Mouse (Mus musculus): Measurements from ENCODE around the gene Gm20604. TPM values are rescaled to one million over a fixed set of nuclear protein-coding genes. Genes with fewer than 3 reads are reported as not detected.
A peak's percentile ranks its signal among the peaks of the same experiment; 100 is the strongest.

Gm20604 gene
- total and polyA plus RNA-seq, 3 experiments = 4.4 to 17.6 (median 13.9) TPM

DNA sequence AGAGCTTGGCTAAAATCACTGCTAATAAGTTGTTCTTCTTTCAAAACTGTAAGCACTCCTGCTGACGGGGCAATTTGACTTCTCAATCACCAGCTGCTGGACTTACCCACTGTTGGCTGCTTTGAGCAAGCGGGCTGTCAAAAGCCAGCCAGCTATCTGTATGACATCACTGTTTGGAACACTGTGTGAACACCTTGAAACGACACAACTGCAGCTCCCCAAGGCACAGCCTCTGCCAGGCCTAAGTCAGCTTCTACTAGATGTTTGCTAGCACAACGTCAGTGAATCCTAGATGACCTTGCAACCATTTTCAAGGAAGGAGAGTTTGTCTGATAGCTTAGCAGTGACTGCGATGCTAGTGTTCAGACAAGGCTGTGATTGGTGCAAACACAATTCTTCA lies 19.4 kb downstream of the Gm20604 start:
- no peak for ATAC-seq (ENCODE audit: extremely low read depth, insufficient number of reproducible peaks, low FRiP score, poor library complexity, severe bottlenecking)
- H3K4me1 ChIP-seq (ENCODE audit: insufficient read depth, low read depth, low read length) = peaks cover 18% of the 10 kb centered on the region

DNA sequence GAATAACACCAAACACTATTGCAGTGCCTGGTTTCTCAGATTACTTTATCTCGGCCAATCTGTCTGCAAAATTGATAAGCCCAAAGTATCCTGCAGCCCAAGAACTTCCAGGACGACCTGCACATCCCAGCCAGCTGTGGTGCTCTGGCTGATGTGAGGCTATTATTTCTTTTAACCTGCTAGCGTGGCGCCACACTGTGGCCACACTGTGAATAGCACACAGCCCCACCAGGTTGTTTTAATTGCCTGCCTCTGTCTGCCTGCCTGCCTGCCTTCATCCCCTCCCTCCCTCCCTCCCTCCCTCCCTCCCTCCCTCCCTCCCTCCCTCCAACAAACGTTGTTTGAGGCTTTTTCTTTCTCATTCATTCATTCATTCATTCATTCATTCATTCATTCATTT lies 25.1 kb downstream of the Gm20604 start:
- Histone ChIP-seq H3K4me1 (ENCODE audit: insufficient read depth, low read depth, low read length) (peaks cover 25% of the 10 kb centered on the region), H3K9me3 (replicated peaks) (no peaks in the 10 kb centered on the region), H3K27me3 (ENCODE audit: insufficient read depth, low read length) (no peaks in the 10 kb centered on the region), H3K36me3 (replicated peaks) (peaks cover 10% of the 10 kb centered on the region), H3K4me3 (ENCODE audit: low read depth, low read length) (no peak overlapping the region)
- ATAC-seq (ENCODE audit: extremely low read depth, insufficient number of reproducible peaks, low FRiP score, poor library complexity, severe bottlenecking) (peak; percentile 36), DNase-seq (ENCODE audit: low spot score) (peak; percentile 57)
- TF ChIP-seq GATA2 (IDR thresholded peaks at IDR 0.05; ENCODE audit: borderline replicate concordance, low read depth, low read length) (no peak), CTCF (IDR thresholded peaks at IDR 0.05; ENCODE audit: low read depth, low read length) (peak; percentile 88), GATA1 (IDR thresholded peaks at IDR 0.05; ENCODE audit: borderline replicate concordance, low read length) (no peak), POLR2AphosphoS5 (IDR thresholded peaks at IDR 0.05; ENCODE audit: insufficient replicate concordance, low read depth, low read length) (no peak)

More for the DNA sequence above, 19.4 kb downstream of the Gm20604 start:
- Histone ChIP-seq H3K36me3 (replicated peaks) (peaks cover 44% of the 10 kb centered on the region), H3K4me3 (ENCODE audit: low read depth, low read length) (no peak overlapping the region), H3K9me3 (replicated peaks) (no peaks in the 10 kb centered on the region), H3K27me3 (ENCODE audit: insufficient read depth, low read length) (no peaks in the 10 kb centered on the region)
- TF ChIP-seq CTCF (IDR thresholded peaks at IDR 0.05; ENCODE audit: low read depth, low read length) (no peak), GATA1 (IDR thresholded peaks at IDR 0.05; ENCODE audit: borderline replicate concordance, low read length) (no peak), TAL1 (conservative IDR thresholded peaks at IDR 0.05; ENCODE audit: low read depth, low read length) (no peak), GATA2 (IDR thresholded peaks at IDR 0.05; ENCODE audit: borderline replicate concordance, low read depth, low read length) (no peak), POLR2AphosphoS5 (IDR thresholded peaks at IDR 0.05; ENCODE audit: insufficient replicate concordance, low read depth, low read length) (no peak)
- DNase-seq (ENCODE audit: low spot score) = no peak

DNA sequence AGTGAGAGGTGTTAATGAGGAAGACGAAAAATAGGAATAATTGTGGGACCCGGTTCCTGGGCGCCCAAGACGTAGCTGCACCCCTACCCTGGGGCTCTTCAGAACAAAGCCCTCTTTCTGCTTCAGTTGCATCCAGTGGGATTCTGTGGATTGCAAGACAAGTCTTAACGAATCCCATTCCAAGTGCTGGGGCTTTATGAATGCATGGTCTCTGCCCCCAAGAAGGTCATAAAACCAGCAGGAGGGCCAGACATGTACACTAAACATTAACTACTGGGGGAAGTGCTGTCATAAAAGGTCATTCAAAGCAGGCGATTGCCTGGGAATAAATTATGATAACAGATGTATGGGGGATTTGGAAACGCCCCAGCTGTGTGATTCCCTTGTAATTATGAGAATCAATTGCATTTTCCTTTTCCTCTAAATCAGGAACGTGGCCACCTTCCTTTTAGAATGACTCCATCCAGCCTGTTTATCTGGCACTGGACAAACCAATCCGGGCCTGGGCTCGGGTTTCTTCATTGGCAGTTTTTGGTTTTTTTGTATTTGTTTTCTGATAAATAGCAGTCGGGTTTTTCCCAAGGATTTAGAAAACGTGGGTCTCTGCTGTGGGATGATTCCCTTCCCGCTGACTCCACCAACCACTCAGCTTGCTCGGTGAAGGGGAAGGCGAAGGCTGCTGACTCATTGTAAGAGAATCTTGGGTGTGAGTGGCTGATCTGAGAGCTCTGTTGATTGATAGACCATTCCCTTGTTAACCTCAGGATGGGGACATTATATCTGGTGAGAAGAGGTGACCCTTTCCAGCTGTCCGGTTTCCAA lies 27.5 kb downstream of the Gm20604 start:
- TF ChIP-seq GATA1 (IDR thresholded peaks at IDR 0.05; ENCODE audit: borderline replicate concordance, low read length) (no peak), TAL1 (conservative IDR thresholded peaks at IDR 0.05; ENCODE audit: low read depth, low read length) (no peak), POLR2AphosphoS5 (IDR thresholded peaks at IDR 0.05; ENCODE audit: insufficient replicate concordance, low read depth, low read length) (no peak), GATA2 (IDR thresholded peaks at IDR 0.05; ENCODE audit: borderline replicate concordance, low read depth, low read length) (no peak), CTCF (IDR thresholded peaks at IDR 0.05; ENCODE audit: low read depth, low read length) (no peak)
- DNase-seq (ENCODE audit: low spot score) = no peak
- peaks cover 5% of the 10 kb centered on the region for H3K36me3 ChIP-seq (replicated peaks)
- no peaks in the 10 kb centered on the region; the same call in 1 of the 2 replicates for H3K27me3 ChIP-seq (ENCODE audit: insufficient read depth, low read length)
- peaks cover 25% of the 10 kb centered on the region for H3K4me1 ChIP-seq (ENCODE audit: insufficient read depth, low read depth, low read length)
- H3K4me3 ChIP-seq (ENCODE audit: low read depth, low read length) = no peak overlapping the region; the same call in 1 of the 2 replicates
- ATAC-seq (ENCODE audit: extremely low read depth, insufficient number of reproducible peaks, low FRiP score, poor library complexity, severe bottlenecking) = no peak
- H3K9me3 ChIP-seq (replicated peaks) = no peaks in the 10 kb centered on the region

DNA sequence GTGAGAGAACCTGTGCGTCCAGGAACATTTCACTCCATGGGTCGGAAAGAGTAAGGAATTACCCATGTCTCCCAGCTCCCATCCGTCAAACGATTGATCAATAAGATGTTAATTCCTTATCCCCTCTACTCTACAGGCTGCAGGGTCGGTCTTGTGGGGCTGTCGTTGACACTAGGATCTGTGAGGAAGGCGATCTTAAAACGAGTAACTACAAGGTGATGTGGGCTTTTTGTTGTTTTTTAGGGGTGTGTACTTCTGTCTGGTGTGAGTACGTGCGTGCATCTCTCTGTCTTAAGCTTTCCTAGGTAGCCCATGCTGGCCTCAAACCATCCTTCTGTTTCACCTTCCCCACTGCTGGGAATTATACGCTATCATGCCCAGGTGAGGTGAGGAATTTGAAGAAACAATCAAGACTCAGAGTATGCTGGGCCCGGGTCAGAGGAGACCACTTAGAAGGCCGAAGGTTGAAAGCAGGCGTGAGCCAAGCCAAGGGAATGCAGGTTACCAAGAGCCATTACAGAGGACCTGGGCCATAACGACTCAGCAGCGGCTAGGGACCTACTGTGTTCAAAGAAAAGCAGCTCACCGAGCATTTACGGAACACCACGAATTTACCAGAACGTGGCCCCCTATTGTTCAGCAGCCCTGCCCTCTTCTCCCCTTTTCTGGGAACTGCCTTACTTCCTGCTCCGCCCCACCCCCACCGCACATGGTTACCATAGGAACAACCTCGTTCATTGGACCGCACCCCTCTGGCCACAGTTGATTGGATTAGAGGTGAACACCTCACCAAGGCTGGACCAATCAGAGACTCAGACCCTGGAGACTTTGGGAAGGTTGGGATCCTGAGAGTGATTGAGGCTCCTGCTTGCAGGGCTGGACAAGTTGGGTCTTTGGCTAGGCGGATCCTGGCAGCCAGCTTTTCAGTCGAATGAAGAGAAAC lies 28.3 kb downstream of the Gm20604 start:
- H3K36me3 ChIP-seq (replicated peaks) = peaks cover 5% of the 10 kb centered on the region
- no peaks in the 10 kb centered on the region for H3K9me3 ChIP-seq (replicated peaks)
- peaks cover 30% of the 10 kb centered on the region for H3K4me1 ChIP-seq (ENCODE audit: insufficient read depth, low read depth, low read length)
- no peaks in the 10 kb centered on the region; the same call in 1 of the 2 replicates for H3K27me3 ChIP-seq (ENCODE audit: insufficient read depth, low read length)
- no peak for DNase-seq (ENCODE audit: low spot score)
- peak; percentile 38; the same call in 1 of the 2 replicates for ATAC-seq (ENCODE audit: extremely low read depth, insufficient number of reproducible peaks, low FRiP score, poor library complexity, severe bottlenecking)
- TF ChIP-seq TAL1 (conservative IDR thresholded peaks at IDR 0.05; ENCODE audit: low read depth, low read length) = no peak
- TF ChIP-seq POLR2AphosphoS5 (IDR thresholded peaks at IDR 0.05; ENCODE audit: insufficient replicate concordance, low read depth, low read length) = no peak
- no peak for TF ChIP-seq GATA1 (IDR thresholded peaks at IDR 0.05; ENCODE audit: borderline replicate concordance, low read length)
- TF ChIP-seq CTCF (IDR thresholded peaks at IDR 0.05; ENCODE audit: low read depth, low read length) = no peak
- no peak for TF ChIP-seq GATA2 (IDR thresholded peaks at IDR 0.05; ENCODE audit: borderline replicate concordance, low read depth, low read length)
- H3K4me3 ChIP-seq (ENCODE audit: low read depth, low read length) = peak overlapping the region; percentile 5; the same call in 1 of the 2 replicates

DNA sequence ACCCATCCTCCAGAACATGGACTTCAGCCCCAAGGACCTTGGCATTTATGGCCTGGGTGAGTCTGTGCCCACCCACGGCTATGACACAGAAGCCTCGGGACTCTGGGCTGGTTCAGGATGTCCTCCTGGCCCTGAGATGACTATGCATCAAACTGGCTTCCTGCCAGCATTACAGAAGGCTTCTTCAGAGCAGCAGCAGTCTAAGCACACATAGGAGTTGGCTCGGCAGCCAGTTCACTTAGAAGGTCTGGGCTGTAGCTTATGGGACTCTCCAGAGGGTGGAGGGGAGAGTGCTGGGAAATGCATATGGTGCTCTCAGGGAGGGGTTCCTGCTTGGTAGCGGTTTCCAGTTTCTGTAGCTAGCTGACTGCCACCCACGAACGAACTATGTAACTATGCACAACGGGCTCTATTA lies 32.7 kb downstream of the Gm20604 start:
- peaks cover 10% of the 10 kb centered on the region for H3K27me3 ChIP-seq (ENCODE audit: insufficient read depth, low read length)
- TF ChIP-seq GATA2 (IDR thresholded peaks at IDR 0.05; ENCODE audit: borderline replicate concordance, low read depth, low read length) (no peak), POLR2AphosphoS5 (IDR thresholded peaks at IDR 0.05; ENCODE audit: insufficient replicate concordance, low read depth, low read length) (no peak), CTCF (IDR thresholded peaks at IDR 0.05; ENCODE audit: low read depth, low read length) (no peak), TAL1 (conservative IDR thresholded peaks at IDR 0.05; ENCODE audit: low read depth, low read length) (no peak), GATA1 (IDR thresholded peaks at IDR 0.05; ENCODE audit: borderline replicate concordance, low read length) (no peak)
- peaks cover 19% of the 10 kb centered on the region for H3K4me1 ChIP-seq (ENCODE audit: insufficient read depth, low read depth, low read length)
- H3K36me3 ChIP-seq (replicated peaks) = no peaks in the 10 kb centered on the region
- no peaks in the 10 kb centered on the region for H3K9me3 ChIP-seq (replicated peaks)
- H3K4me3 ChIP-seq (ENCODE audit: low read depth, low read length) = no peak overlapping the region
- no peak for DNase-seq (ENCODE audit: low spot score)
- ATAC-seq (ENCODE audit: extremely low read depth, insufficient number of reproducible peaks, low FRiP score, poor library complexity, severe bottlenecking) = no peak

Measured in G1E (cell line).